Mouse (Mus musculus): ENCODE data around the gene Mylk4. TPM values are rescaled to one million over a fixed set of nuclear protein-coding genes. Genes with fewer than 3 reads are reported as not detected.

Gene Mylk4
- polyA plus RNA-seq (2015; fragmentation: Nextera tagmentation; extraction: Ambion mirVana), result 0.10 and 0.17 TPM in 2 replicates

GRCm38 (mm10) chr13:32783816-32784215, at the start of gene Mylk4:
TSS of gene Mylk4 (minus strand) at chr13:32783954.
- no peak for ATAC-seq
- H3K27ac ChIP-seq (ENCODE audit: low read length), result no peak within 1 kb of the TSS
- no peaks in the 10 kb centered on the region for H3K27me3 ChIP-seq (ENCODE audit: control insufficient read depth, insufficient read depth, low read depth, low read length)
- no peaks in the 10 kb centered on the region for H3K9me3 ChIP-seq (replicated peaks; ENCODE audit: control insufficient read depth, low read length, poor library complexity, severe bottlenecking)
- H3K9ac ChIP-seq (ENCODE audit: low read depth, low read length), result no peak within 1 kb of the TSS
- no peaks in the 10 kb centered on the region for H3K36me3 ChIP-seq (ENCODE audit: control insufficient read depth, insufficient read depth, low read length)
- H3K4me2 ChIP-seq (ENCODE audit: low read length), result no peak within 1 kb of the TSS
- WGBS, result 87% methylated on average over 8 of the region's 8 CpGs
- H3K4me3 ChIP-seq (ENCODE audit: low read depth, low read length), result no peak within 1 kb of the TSS
- no peaks in the 10 kb centered on the region for H3K4me1 ChIP-seq (ENCODE audit: control insufficient read depth, insufficient read depth, low read length)

GRCm38 (mm10) chr13:32833237-32833636, 49.5 kb upstream of the Mylk4 start:
- WGBS, result 76% methylated on average over 6 of the region's 6 CpGs
- no peaks in the 10 kb centered on the region for H3K9me3 ChIP-seq (replicated peaks; ENCODE audit: control insufficient read depth, low read length, poor library complexity, severe bottlenecking)
- no peak for ATAC-seq
- no peak overlapping the region for H3K4me2 ChIP-seq (ENCODE audit: low read length)
- no peaks in the 10 kb centered on the region for H3K27me3 ChIP-seq (ENCODE audit: control insufficient read depth, insufficient read depth, low read depth, low read length)
- H3K9ac ChIP-seq (ENCODE audit: low read depth, low read length), result no peak overlapping the region
- H3K36me3 ChIP-seq (ENCODE audit: control insufficient read depth, insufficient read depth, low read length), result no peaks in the 10 kb centered on the region
- no peaks in the 10 kb centered on the region for H3K4me1 ChIP-seq (ENCODE audit: control insufficient read depth, insufficient read depth, low read length)
- H3K4me3 ChIP-seq (ENCODE audit: low read depth, low read length), result no peak overlapping the region
- H3K27ac ChIP-seq (ENCODE audit: low read length), result no peak overlapping the region

GRCm38 (mm10) chr13:32832776-32833175, 49.0 kb upstream of the Mylk4 start:
- H3K9ac ChIP-seq (ENCODE audit: low read depth, low read length), result no peak overlapping the region
- no peak for ATAC-seq
- no peaks in the 10 kb centered on the region for H3K9me3 ChIP-seq (replicated peaks; ENCODE audit: control insufficient read depth, low read length, poor library complexity, severe bottlenecking)
- WGBS, result 68% methylated on average over 3 of the region's 3 CpGs
- H3K4me1 ChIP-seq (ENCODE audit: control insufficient read depth, insufficient read depth, low read length), result no peaks in the 10 kb centered on the region
- no peaks in the 10 kb centered on the region for H3K27me3 ChIP-seq (ENCODE audit: control insufficient read depth, insufficient read depth, low read depth, low read length)
- no peak overlapping the region for H3K27ac ChIP-seq (ENCODE audit: low read length)
- no peaks in the 10 kb centered on the region for H3K36me3 ChIP-seq (ENCODE audit: control insufficient read depth, insufficient read depth, low read length)
- no peak overlapping the region for H3K4me2 ChIP-seq (ENCODE audit: low read length)
- H3K4me3 ChIP-seq (ENCODE audit: low read depth, low read length), result no peak overlapping the region

- no peak for ATAC-seq
- no peak overlapping the region for H3K27ac ChIP-seq (ENCODE audit: low read length)
- no peak overlapping the region for H3K9ac ChIP-seq (ENCODE audit: low read depth, low read length)
- H3K9me3 ChIP-seq (replicated peaks; ENCODE audit: control insufficient read depth, low read length, poor library complexity, severe bottlenecking), result no peaks in the 10 kb centered on the region
- H3K36me3 ChIP-seq (ENCODE audit: control insufficient read depth, insufficient read depth, low read length), result no peaks in the 10 kb centered on the region
- H3K27me3 ChIP-seq (ENCODE audit: control insufficient read depth, insufficient read depth, low read depth, low read length), result no peaks in the 10 kb centered on the region
- no peaks in the 10 kb centered on the region for H3K4me1 ChIP-seq (ENCODE audit: control insufficient read depth, insufficient read depth, low read length)
- H3K4me2 ChIP-seq (ENCODE audit: low read length), result no peak overlapping the region
- H3K4me3 ChIP-seq (ENCODE audit: low read depth, low read length), result no peak overlapping the region
- WGBS, result 81% methylated on average over 3 of the region's 3 CpGs
Measured at GRCm38 (mm10) chr13:32831505-32832273, 47.9 kb upstream of the Mylk4 start.

- no peak for ATAC-seq
- Histone ChIP-seq H3K36me3 (ENCODE audit: control insufficient read depth, insufficient read depth, low read length) (no peaks in the 10 kb centered on the region), H3K4me2 (ENCODE audit: low read length) (no peak overlapping the region), H3K9me3 (replicated peaks; ENCODE audit: control insufficient read depth, low read length, poor library complexity, severe bottlenecking) (no peaks in the 10 kb centered on the region), H3K4me1 (ENCODE audit: control insufficient read depth, insufficient read depth, low read length) (no peaks in the 10 kb centered on the region), H3K27ac (ENCODE audit: low read length) (no peak overlapping the region), H3K27me3 (ENCODE audit: control insufficient read depth, insufficient read depth, low read depth, low read length) (no peaks in the 10 kb centered on the region), H3K4me3 (ENCODE audit: low read depth, low read length) (no peak overlapping the region), H3K9ac (ENCODE audit: low read depth, low read length) (no peak overlapping the region)
- 85% methylated on average over 4 of the region's 4 CpGs for WGBS
Measured at GRCm38 (mm10) chr13:32828886-32829285, 45.1 kb upstream of the Mylk4 start.

- no peaks in the 10 kb centered on the region for H3K9me3 ChIP-seq (replicated peaks; ENCODE audit: control insufficient read depth, low read length, poor library complexity, severe bottlenecking)
- WGBS, result 61% methylated on average over 4 of the region's 4 CpGs
- H3K4me3 ChIP-seq (ENCODE audit: low read depth, low read length), result no peak overlapping the region
- H3K27me3 ChIP-seq (ENCODE audit: control insufficient read depth, insufficient read depth, low read depth, low read length), result no peaks in the 10 kb centered on the region
- H3K4me1 ChIP-seq (ENCODE audit: control insufficient read depth, insufficient read depth, low read length), result no peaks in the 10 kb centered on the region
- H3K36me3 ChIP-seq (ENCODE audit: control insufficient read depth, insufficient read depth, low read length), result no peaks in the 10 kb centered on the region
- H3K4me2 ChIP-seq (ENCODE audit: low read length), result no peak overlapping the region
- ATAC-seq, result 0 out of 2 replicates have a peak, but pooled peaks have one; percentile 22
- H3K27ac ChIP-seq (ENCODE audit: low read length), result no peak overlapping the region
- no peak overlapping the region for H3K9ac ChIP-seq (ENCODE audit: low read depth, low read length)
Measured at GRCm38 (mm10) chr13:32827951-32828350, 44.2 kb upstream of the Mylk4 start.

- H3K9ac ChIP-seq (ENCODE audit: low read depth, low read length), result no peak overlapping the region
- no peaks in the 10 kb centered on the region for H3K27me3 ChIP-seq (ENCODE audit: control insufficient read depth, insufficient read depth, low read depth, low read length)
- no peaks in the 10 kb centered on the region for H3K36me3 ChIP-seq (ENCODE audit: control insufficient read depth, insufficient read depth, low read length)
- no peaks in the 10 kb centered on the region for H3K9me3 ChIP-seq (replicated peaks; ENCODE audit: control insufficient read depth, low read length, poor library complexity, severe bottlenecking)
- H3K27ac ChIP-seq (ENCODE audit: low read length), result no peak overlapping the region
- H3K4me2 ChIP-seq (ENCODE audit: low read length), result no peak overlapping the region
- H3K4me1 ChIP-seq (ENCODE audit: control insufficient read depth, insufficient read depth, low read length), result no peaks in the 10 kb centered on the region
- ATAC-seq, result no peak
- WGBS, result 83% methylated on average over 3 of the region's 3 CpGs
- H3K4me3 ChIP-seq (ENCODE audit: low read depth, low read length), result no peak overlapping the region
Measured at GRCm38 (mm10) chr13:32827111-32827822, 43.5 kb upstream of the Mylk4 start.

GRCm38 (mm10) chr13:32825546-32825945, 41.8 kb upstream of the Mylk4 start:
- 95% methylated on average over 8 of the region's 8 CpGs for WGBS
- H3K36me3 ChIP-seq (ENCODE audit: control insufficient read depth, insufficient read depth, low read length), result peaks cover 12% of the 10 kb centered on the region; the same call in 1 of the 2 replicates
- ATAC-seq, result no peak

More at GRCm38 (mm10) chr13:32825546-32825945, 41.8 kb upstream of the Mylk4 start:
- no peaks in the 10 kb centered on the region for H3K4me1 ChIP-seq (ENCODE audit: control insufficient read depth, insufficient read depth, low read length)
- H3K4me2 ChIP-seq (ENCODE audit: low read length), result no peak overlapping the region
- no peaks in the 10 kb centered on the region for H3K27me3 ChIP-seq (ENCODE audit: control insufficient read depth, insufficient read depth, low read depth, low read length)
- H3K27ac ChIP-seq (ENCODE audit: low read length), result no peak overlapping the region
- no peak overlapping the region for H3K9ac ChIP-seq (ENCODE audit: low read depth, low read length)
- no peak overlapping the region for H3K4me3 ChIP-seq (ENCODE audit: low read depth, low read length)
- H3K9me3 ChIP-seq (replicated peaks; ENCODE audit: control insufficient read depth, low read length, poor library complexity, severe bottlenecking), result no peaks in the 10 kb centered on the region
